Mouse (Mus musculus) intestine, embryonic 14.5 days (tissue): ENCODE measurements around the gene Cphx3. TPM values are rescaled to one million over a fixed set of nuclear protein-coding genes. Genes with fewer than 3 reads are reported as not detected.
"Not testable (repeated sequence)": the region's sequence is repeated elsewhere in the genome, so short reads cannot be mapped to it uniquely, and the experiment has no call there.

Source experiments
- ATAC-seq: fragments of 200-750 bp; cut with Nextera tagmentation; replicated peaks from 2 replicates; pipeline ENCODE4 v1.8.0; 2017; ENCODE audit warnings: low read depth, moderate number of reproducible peaks, moderate TSS enrichment, moderate library complexity; ENCODE audit not compliant: low FRiP score, low TSS enrichment
- DNase-seq: peaks from one replicate; pipeline ENCODE4 v3.0.0-alpha.2; 2018; ENCODE audit warnings: low spot score
- H3K27ac ChIP-seq: fragments of 300-500 bp; sonication (generic); 2 replicates; pipeline ENCODE4 v1.5.1; 2014; ENCODE audit warnings: low read depth, mild to moderate bottlenecking, control low read depth
- H3K27me3 ChIP-seq: fragments of 300-500 bp; sonication (generic); replicated peaks from 2 replicates; pipeline ENCODE4 v1.6.1; 2014; ENCODE audit warnings: low read length, control low read depth; ENCODE audit not compliant: control insufficient read depth, insufficient read depth
- H3K36me3 ChIP-seq: fragments of 300-500 bp; sonication (generic); 2 replicates; pipeline ENCODE4 v1.6.1; 2014; ENCODE audit warnings: low read length, control low read depth; ENCODE audit not compliant: control insufficient read depth, insufficient read depth
- H3K4me1 ChIP-seq: fragments of 300-500 bp; sonication (generic); replicated peaks from 2 replicates; pipeline ENCODE4 v1.6.1; 2014; ENCODE audit warnings: low read length, control low read depth, mixed read lengths; ENCODE audit not compliant: control insufficient read depth, insufficient read depth
- H3K4me2 ChIP-seq: fragments of 300-500 bp; sonication (generic); 2 replicates; pipeline ENCODE4 v1.6.1; 2014; ENCODE audit warnings: low read length
- H3K4me3 ChIP-seq: fragments of 300-500 bp; sonication (generic); 2 replicates; pipeline ENCODE4 v1.5.1; 2014; ENCODE audit warnings: low read depth, low read length, control low read depth, mixed read lengths
- H3K9ac ChIP-seq: fragments of 300-500 bp; sonication (generic); 2 replicates; pipeline ENCODE4 v1.6.1; 2014; ENCODE audit warnings: mild to moderate bottlenecking, low read length
- H3K9me3 ChIP-seq: fragments of 300-500 bp; sonication (generic); 2 replicates; pipeline ENCODE4 v1.6.1; 2016; ENCODE audit warnings: low read length, control low read depth; ENCODE audit not compliant: control insufficient read depth
- WGBS: fragments of 180-500 bp; shearing (Covaris S2); extraction: QIAGEN DNeasy Blood & Tissue Kit; methylation state at CpG from one replicate; pipeline ENCODE4 v1.1.7; 2014; 5-methylcytosine and 5-hydroxymethylcytosine counted together
- polyA plus RNA-seq: library from polyadenylated mRNA; unstranded; fragments of >200 nt; fragmentation: Nextera tagmentation; extraction: Ambion mirVana; gene quantifications from 2 replicates; pipeline ENCODE4 v1.2.1, GENCODE M21; 2014

The Cphx3 gene
- polyA plus RNA-seq, 1 experiment from 2014 or later, result 0.68 TPM

DNA sequence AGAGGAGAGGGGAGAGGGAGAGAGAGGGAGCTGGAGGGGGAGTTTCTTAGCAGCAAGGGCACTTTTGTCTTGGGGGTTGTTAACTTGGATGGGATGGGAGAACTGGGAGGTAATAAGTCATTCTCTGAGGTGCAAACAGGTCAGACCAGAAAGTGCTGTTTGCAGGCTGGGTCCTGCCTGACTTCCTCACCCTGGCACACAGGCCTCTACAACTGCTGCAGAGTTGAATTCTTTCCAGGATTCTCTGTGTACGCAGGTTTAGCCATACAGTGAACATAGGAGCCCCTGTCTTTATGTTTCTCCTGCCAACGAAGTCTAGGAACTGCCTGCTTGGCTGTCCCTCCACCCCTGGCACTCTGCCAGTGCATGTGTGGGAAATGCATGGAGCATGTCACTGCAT is 65.0 kb downstream of the Cphx3 start:
- ATAC-seq, H3K27me3 ChIP-seq, H3K4me2 ChIP-seq, H3K27ac ChIP-seq, DNase-seq, H3K36me3 ChIP-seq, H3K9ac ChIP-seq, H3K4me3 ChIP-seq, H3K4me1 ChIP-seq, H3K9me3 ChIP-seq: not testable (repeated sequence)
- no CpG with 5 or more reads among the region's 2 CpGs for WGBS

GRCm38 (mm10) chr14:26156032-26156431 is 73.9 kb downstream of the Cphx3 start:
- WGBS, result no CpG with 5 or more reads among the region's 7 CpGs
- not testable (repeated sequence) for H3K9me3 ChIP-seq, H3K27ac ChIP-seq, H3K4me1 ChIP-seq, H3K27me3 ChIP-seq, H3K4me2 ChIP-seq, H3K4me3 ChIP-seq, H3K9ac ChIP-seq, H3K36me3 ChIP-seq, DNase-seq, ATAC-seq

DNA sequence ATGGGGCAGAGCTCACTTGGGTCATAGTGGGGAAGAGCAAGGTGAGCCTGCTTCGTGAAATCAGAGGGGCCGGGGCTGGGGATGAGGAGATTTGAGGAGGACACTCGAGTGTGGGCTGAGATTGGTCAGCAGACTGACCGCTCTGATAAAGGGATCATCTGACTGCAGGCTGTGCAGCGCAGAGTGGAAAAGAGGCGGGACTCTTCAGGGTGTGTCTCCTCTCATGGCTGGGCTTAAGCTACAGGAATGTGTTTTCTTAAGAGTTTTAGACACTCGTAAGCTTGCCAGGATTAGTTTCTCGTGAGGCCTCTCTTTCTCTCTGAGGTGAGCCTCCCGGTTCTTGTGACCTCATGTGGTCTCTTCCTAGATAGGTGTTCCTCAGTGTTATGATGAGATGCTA is 79.1 kb downstream of the Cphx3 start:
- H3K9ac ChIP-seq, H3K4me3 ChIP-seq, H3K4me2 ChIP-seq, H3K4me1 ChIP-seq, H3K9me3 ChIP-seq, H3K27ac ChIP-seq, H3K36me3 ChIP-seq, DNase-seq, H3K27me3 ChIP-seq: not testable (repeated sequence)
- ATAC-seq, result 0 out of 2 replicates have a peak, but pooled peaks have one; percentile 49
- no CpG with 5 or more reads among the region's 9 CpGs for WGBS

DNA sequence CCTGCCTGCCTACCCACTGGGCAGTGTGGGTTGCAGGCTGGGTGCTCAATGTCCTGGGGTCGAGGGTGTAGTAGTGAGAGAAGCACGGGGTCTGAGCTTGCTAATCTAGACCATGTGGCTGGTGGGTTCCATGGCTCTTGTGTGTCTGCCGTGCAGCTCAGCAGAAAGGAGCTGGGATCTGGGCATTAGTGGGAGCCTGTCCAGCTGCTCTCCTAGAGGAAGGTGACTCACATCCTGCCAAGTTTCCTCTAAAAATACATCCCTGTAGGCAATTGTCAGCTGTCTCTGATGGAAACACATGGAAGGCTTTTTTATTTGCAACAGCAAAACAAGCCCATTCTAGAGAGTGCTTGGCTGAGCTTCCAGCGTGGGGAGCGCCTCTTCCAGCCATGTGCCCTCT is 80.3 kb downstream of the Cphx3 start:
- WGBS, result no CpG with 5 or more reads among the region's 5 CpGs

DNA sequence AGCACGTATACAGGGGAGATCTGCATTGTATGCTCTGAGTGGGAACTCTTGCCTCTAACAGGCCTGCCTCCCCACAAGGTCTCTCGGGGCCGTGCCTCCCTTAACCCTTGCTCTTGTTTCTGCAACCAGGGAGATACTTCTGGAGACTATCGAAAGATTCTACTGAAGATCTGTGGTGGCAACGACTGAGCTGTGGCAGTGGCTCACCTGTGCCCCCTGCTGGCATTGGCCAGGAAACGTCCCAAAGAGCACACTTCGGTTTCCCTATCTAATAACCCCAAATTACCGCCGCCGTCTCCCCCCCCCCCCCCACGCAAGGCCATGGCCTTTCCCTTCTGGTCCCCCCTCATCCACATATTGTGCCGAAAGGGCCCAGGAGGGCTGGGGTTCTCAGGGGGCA is 83.2 kb downstream of the Cphx3 start:
- ATAC-seq, H3K27ac ChIP-seq, DNase-seq, H3K4me2 ChIP-seq, H3K36me3 ChIP-seq, H3K27me3 ChIP-seq, H3K4me1 ChIP-seq, H3K4me3 ChIP-seq, H3K9me3 ChIP-seq, H3K9ac ChIP-seq: not testable (repeated sequence)
- no CpG with 5 or more reads among the region's 12 CpGs for WGBS

More for the DNA sequence above, 80.3 kb downstream of the Cphx3 start:
- not testable (repeated sequence) for H3K36me3 ChIP-seq, H3K27me3 ChIP-seq, DNase-seq, H3K4me2 ChIP-seq, H3K27ac ChIP-seq, H3K9me3 ChIP-seq, H3K4me1 ChIP-seq, ATAC-seq, H3K9ac ChIP-seq, H3K4me3 ChIP-seq

DNA sequence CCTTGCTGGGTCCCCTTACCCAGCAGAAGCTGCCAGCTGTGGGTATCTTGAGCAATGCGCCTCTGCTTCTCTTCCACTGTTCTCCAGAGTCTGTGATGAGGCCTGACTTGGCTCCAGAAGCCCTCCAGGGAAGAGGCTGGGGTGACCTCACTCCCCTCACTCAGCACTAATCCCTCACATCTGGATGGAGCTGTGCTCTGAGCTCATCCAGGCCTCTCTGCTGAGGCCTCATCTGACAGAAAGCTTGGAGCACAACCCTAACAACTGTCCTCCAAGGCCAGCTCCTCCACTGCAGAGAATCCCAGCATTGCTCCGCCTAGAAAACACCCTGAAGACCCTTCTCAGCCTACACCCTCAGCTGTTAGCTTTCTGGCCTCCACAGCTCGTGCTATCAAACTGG is 91.9 kb downstream of the Cphx3 start:
- ATAC-seq, result 0 out of 2 replicates have a peak, but pooled peaks have one; percentile 8
- H3K27me3 ChIP-seq, H3K9ac ChIP-seq, H3K9me3 ChIP-seq, H3K4me3 ChIP-seq, H3K4me1 ChIP-seq, H3K27ac ChIP-seq, DNase-seq, H3K4me2 ChIP-seq, H3K36me3 ChIP-seq: not testable (repeated sequence)
- WGBS, result no CpG with 5 or more reads among the region's 3 CpGs

GRCm38 (mm10) chr14:26175028-26175427 is 92.9 kb downstream of the Cphx3 start:
- ATAC-seq, H3K4me1 ChIP-seq, H3K9ac ChIP-seq, DNase-seq, H3K27ac ChIP-seq, H3K27me3 ChIP-seq, H3K36me3 ChIP-seq, H3K4me2 ChIP-seq, H3K9me3 ChIP-seq, H3K4me3 ChIP-seq: not testable (repeated sequence)
- WGBS, result no CpG with 5 or more reads among the region's 6 CpGs

- not testable (repeated sequence) for H3K4me1 ChIP-seq, DNase-seq, H3K4me2 ChIP-seq, H3K4me3 ChIP-seq, H3K9ac ChIP-seq, ATAC-seq, H3K36me3 ChIP-seq, H3K9me3 ChIP-seq, H3K27me3 ChIP-seq, H3K27ac ChIP-seq
- WGBS, result no CpG with 5 or more reads among the region's 10 CpGs
Observed at GRCm38 (mm10) chr14:26181660-26182059, 99.6 kb downstream of the Cphx3 start.

DNA sequence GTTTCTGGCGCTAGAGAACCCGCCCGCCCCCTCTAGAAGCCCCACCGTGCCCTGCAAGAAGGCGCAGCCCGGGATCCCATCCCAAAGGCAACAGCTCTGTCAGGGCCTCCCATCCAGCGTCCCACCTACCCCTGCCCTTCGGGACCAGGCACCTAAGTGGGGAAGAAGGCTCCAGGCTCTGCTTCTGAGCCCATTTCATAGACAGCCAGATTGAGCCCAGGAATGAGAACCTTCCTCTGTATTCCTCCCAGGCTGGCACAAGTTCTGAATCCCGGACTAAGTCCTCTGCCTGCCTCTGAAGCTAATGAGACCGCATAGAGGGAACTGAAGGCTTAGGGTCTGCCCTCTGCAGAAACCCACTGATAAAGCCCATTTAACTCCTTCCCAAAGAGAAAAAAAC is 100.3 kb downstream of the Cphx3 start, which contains the start of gene Plac9b:
TSS of gene Plac9b (minus strand) at position 101 of the 400 bp plus-strand sequence.
- not testable (repeated sequence) for H3K27me3 ChIP-seq, H3K9ac ChIP-seq, H3K27ac ChIP-seq, H3K36me3 ChIP-seq, H3K4me2 ChIP-seq, H3K4me3 ChIP-seq, H3K4me1 ChIP-seq, ATAC-seq, H3K9me3 ChIP-seq, DNase-seq
- WGBS, result no CpG with 5 or more reads among the region's 10 CpGs
